Mouse (Mus musculus) c-Kit-positive CD71-positive TER-119-positive erythroid progenitor cells, embryonic 14.5 days (primary cell): Measurements from ENCODE around the gene Src.

Source experiments
- DNase-seq: peaks from one replicate; pipeline ENCODE4 v3.0.0-alpha.2; 2013; ENCODE audit warnings: low spot score

Src gene

DNA sequence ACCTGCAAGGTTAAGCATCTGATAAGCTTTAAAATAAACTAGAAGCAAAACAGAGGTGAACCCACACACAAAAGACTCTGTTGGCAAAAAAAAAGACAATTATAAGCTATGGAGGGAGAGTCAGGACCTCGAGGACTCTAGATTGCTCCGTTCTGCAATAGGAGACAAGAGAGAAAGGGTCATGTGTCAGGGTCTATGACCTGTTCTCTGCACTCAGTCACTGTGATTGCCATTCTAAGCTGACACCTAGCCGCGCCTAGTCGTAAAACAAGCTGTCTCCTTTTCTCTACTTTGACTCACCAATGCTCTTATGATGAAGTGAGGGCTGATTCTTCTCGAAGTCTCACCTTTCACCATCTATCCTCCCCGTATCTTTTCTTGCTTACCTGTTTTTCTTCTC lies 5.7 kb upstream of the Src start:
- DNase-seq, result no peak

DNA sequence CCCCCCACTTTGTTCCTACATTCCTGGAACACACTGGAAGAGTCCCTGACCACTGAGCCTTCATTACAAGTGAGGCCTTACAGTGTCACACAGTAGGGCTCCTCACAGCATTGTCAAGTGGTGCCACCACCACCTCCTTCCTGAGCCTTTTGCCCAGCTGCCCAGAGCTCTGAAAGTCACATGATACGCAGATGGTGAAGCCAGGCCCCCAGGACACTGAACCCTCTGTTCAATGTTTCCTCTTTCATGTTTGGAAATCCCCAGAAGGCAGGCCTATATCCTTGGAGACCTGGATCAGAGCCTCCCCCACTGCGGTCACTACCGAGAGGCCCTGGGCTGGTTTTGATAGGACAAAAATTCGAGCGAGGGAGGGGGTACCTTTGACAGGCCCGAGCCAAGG lies 1.0 kb upstream of the Src start:
- DNase-seq, result no peak

- no peak for DNase-seq
Measured at GRCm38 (mm10) chr2:157418609-157419071, 396 bp downstream of the Src start.

- no peak for DNase-seq
Measured at GRCm38 (mm10) chr2:157419506-157419905, 1.3 kb downstream of the Src start.

DNA sequence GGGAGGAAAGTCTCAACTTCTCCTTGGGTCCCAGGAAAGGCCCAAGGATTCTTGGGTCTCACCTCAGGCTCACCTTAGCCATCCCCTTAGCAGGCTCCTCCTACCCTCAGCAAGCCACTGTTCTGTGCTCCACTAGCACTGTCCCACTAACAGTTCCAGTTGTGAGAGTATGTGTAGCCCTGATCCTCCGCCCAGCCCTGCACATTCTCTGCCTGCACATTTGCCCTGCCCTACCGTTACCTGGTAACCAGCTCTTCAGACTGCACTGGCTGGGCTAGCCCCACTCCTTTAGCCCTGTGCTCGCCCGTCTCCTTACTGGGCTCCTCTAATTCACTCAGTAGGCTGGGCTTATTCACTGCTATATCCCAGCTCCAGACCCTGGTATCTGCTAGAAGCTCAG lies 2.2 kb downstream of the Src start:
- DNase-seq, result no peak

- DNase-seq, result no peak
Measured at GRCm38 (mm10) chr2:157422062-157422655, 3.9 kb downstream of the Src start.

- DNase-seq, result no peak
Measured at GRCm38 (mm10) chr2:157422854-157423705, 4.8 kb downstream of the Src start.

DNA sequence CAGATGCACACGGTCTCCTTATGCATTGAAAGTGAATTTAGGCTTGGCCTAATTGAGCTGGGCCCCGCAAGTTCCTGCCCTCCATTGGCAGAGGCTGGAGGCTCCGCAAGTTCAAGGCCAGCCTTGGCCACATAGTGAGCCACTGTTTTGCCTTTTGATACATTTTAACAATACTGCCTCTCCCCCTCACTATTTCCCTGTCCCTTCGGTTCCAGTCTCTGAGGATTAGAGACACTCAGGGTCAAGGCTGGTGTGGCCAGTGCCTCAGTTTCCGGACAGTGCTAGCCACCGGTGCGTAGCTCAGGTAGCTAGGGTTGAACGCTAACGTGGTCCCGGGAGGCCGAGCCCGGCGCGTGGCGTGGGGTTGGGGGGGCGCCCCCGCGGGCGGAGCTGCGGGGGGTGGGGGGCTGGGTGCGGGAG lies 5.5 kb downstream of the Src start:
- no peak for DNase-seq

GRCm38 (mm10) chr2:157424126-157424903 lies 6.1 kb downstream of the Src start:
- DNase-seq, result no peak

DNA sequence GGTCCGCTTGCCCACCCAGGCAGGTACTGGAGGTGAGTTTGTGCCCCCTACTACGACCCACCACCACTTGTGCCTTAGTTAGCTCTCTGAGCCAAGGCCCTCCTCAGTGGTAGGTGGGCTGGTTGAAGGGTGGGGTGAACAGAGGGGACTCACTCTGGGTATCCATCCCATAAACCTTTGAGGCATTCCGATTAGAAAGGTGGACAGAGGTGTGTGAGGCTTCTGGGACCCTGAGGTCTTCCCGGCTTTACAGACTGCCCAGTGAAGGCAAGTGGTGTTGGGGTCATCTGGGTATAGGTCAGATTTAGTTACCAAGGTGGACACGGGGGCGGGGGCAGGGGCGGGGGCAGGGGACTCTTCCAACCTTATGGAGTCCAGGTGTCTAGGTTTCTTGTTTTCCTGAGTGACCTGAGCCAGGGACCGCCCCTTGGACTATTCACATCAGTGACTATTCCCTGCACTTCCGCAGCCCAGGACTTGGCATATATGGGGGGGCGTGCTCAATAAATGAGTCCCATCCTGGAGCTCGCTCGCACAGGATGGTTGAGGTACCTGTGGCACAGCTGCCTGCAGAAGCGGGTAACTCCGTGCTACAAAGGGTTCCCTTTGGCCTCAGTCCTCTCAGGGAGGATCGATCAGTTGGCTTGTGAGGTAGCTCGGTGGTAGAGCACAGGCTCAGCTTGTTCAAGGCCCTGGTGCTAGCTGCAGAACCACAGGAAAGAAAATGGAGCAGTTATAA lies 6.8 kb downstream of the Src start:
- DNase-seq, result no peak

- no peak for DNase-seq
Measured at GRCm38 (mm10) chr2:157425643-157425988, 7.4 kb downstream of the Src start.

DNA sequence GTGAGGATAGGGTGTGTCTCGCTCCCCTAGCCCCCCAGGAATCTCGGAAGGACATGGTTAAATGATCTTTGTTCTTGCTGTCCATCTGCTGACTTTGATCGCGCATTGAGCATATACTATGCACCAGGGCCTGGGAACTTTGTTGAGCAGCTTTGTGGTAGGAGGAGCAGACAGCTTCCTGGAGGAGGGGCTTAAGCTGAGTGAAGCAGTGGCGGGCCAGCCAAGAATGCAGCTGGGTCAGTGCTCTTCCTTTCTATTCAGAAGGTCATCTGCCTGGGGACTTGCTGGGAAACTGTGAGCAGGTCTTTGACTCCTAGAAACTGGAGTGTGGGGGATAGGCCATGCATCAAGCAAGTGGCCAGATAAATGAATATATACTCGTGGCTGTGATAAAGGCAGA lies 7.9 kb downstream of the Src start:
- DNase-seq, result no peak

GRCm38 (mm10) chr2:157427164-157427563 lies 8.9 kb downstream of the Src start:
- no peak for DNase-seq

GRCm38 (mm10) chr2:157428351-157429139 lies 10.3 kb downstream of the Src start:
- no peak for DNase-seq

- DNase-seq, result no peak
Measured at GRCm38 (mm10) chr2:157429735-157430134, 11.5 kb downstream of the Src start.

DNA sequence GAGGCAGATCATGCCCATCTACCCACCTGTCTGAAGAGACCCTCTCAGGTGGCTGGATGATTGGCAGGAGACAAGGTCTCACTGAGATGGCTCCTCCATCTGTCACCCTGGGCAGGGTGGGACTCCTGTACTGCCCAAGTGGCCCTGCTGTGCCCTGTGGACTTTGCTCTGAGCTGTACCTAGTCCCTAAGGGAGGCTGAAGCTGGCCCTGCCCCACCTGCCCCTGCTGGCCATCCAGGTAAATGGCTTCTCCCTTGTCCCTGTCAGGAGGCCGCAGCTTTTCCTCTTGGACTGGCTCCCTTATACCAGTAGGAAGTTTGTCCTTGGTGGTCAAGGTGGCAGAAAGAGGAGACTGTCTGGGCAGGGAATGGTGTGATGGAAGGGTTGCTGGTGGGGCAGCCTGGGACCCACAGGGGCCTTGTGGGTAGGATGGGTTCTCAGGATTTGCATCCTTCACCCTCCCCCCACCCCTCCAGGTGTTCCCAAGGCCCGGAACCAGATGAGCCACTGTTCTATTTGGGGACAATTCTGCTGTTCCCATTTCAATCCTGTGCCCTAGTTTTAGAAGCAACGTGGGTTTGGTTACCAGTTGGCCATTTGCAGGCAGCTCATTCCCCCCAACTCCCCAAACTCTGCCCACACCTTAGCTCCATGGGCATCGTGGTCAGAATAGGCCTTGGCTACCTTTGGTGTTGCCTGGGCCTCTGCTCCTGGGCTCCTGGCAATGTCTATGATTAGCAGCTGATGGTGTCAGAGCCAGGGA lies 12.6 kb downstream of the Src start:
- no peak for DNase-seq

DNA sequence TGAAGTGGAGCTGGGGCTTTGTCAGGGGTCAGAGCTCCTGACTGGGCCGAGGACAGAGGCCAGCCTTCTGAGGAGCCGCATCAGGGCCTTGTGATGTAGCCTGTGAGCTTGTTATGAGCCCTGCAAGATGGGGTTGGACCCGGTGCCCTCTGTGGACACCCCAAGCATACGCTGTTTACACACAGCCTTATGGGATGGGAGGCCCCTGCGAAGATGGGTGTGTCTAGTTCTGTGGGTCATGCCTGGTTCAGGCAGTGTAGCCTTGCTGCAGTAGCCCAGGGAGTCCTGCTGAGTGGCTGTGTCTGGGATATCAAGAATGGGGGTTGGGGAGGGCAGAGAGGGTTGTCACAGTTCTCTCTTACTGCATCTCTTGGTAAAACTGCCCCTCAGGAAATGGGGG lies 13.7 kb downstream of the Src start:
- no peak for DNase-seq

DNA sequence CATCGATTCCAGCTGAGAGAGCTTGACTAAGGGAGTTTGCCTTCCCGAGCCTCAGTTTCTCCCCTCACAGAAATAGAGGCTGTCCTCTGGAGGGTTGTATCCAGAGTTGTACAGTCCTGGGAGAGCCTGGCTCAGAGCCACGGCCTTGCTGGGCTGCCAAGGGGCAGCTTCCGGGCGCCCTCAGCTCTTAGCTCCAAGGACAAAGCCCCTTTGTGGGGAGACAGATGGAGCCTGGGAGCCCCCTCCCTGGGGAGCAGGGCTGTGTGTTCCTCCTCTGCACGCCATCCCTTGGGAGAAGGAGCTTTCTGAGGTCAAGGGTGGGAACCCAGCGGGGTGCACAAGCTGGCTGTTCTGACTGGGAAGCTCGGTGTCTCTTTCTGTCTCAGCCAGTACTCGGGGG lies 14.2 kb downstream of the Src start:
- DNase-seq, result no peak

- no peak for DNase-seq
Measured at GRCm38 (mm10) chr2:157434041-157434440, 15.8 kb downstream of the Src start.

GRCm38 (mm10) chr2:157434497-157434896 lies 16.3 kb downstream of the Src start:
- no peak for DNase-seq

GRCm38 (mm10) chr2:157436496-157436895 lies 18.3 kb downstream of the Src start:
- no peak for DNase-seq
